Mouse (Mus musculus) kidney, embryonic 14.5 days (tissue): ENCODE results near the gene Adora2b. TPM values are rescaled to one million over a fixed set of nuclear protein-coding genes. Genes with fewer than 3 reads are reported as not detected.

ENCODE experiments used
- ATAC-seq: fragments of 200-750 bp; cut with Nextera tagmentation; 2 replicates; pipeline ENCODE4 v1.8.0; 2017; ENCODE audit warnings: moderate number of reproducible peaks, mild to moderate bottlenecking, moderate TSS enrichment, moderate library complexity; ENCODE audit not compliant: low FRiP score, low TSS enrichment
- H3K27ac ChIP-seq: fragments of 300-500 bp; sonication (generic); 2 replicates; pipeline ENCODE4 v1.5.1; 2014; ENCODE audit warnings: low read depth, mild to moderate bottlenecking, low read length, moderate library complexity, mixed read lengths
- H3K27me3 ChIP-seq: fragments of 300-500 bp; sonication (generic); 2 replicates; pipeline ENCODE4 v1.6.1; 2014; ENCODE audit warnings: mild to moderate bottlenecking, low read length; ENCODE audit not compliant: control insufficient read depth, insufficient read depth
- H3K36me3 ChIP-seq: fragments of 300-500 bp; sonication (generic); 2 replicates; pipeline ENCODE4 v1.6.1; 2014; ENCODE audit warnings: low read length, mixed read lengths; ENCODE audit not compliant: control insufficient read depth, insufficient read depth
- H3K4me1 ChIP-seq: fragments of 300-500 bp; sonication (generic); 2 replicates; pipeline ENCODE4 v1.6.1; 2014; ENCODE audit warnings: low read length, mixed read lengths; ENCODE audit not compliant: control insufficient read depth, insufficient read depth
- H3K4me2 ChIP-seq: fragments of 300-500 bp; sonication (generic); replicated peaks from 2 replicates; pipeline ENCODE4 v1.6.1; 2014; ENCODE audit warnings: low read depth, mild to moderate bottlenecking, low read length
- H3K4me3 ChIP-seq: fragments of 300-500 bp; sonication (generic); 2 replicates; pipeline ENCODE4 v1.5.1; 2014; ENCODE audit warnings: mild to moderate bottlenecking, low read length
- H3K9ac ChIP-seq: fragments of 300-500 bp; sonication (generic); 2 replicates; pipeline ENCODE4 v1.6.1; 2014; ENCODE audit warnings: low read depth, mild to moderate bottlenecking, low read length, moderate library complexity
- H3K9me3 ChIP-seq: fragments of 300-500 bp; sonication (generic); 2 replicates; pipeline ENCODE4 v1.6.1; 2016; ENCODE audit warnings: low read length; ENCODE audit not compliant: control insufficient read depth
- WGBS: fragments of 180-500 bp; shearing (Covaris S2); extraction: QIAGEN DNeasy Blood & Tissue Kit; methylation state at CpG from one replicate; pipeline ENCODE4 v1.1.7; 2014; 5-methylcytosine and 5-hydroxymethylcytosine counted together
- polyA plus RNA-seq: library from polyadenylated mRNA; unstranded; fragments of >200 nt; fragmentation: Nextera tagmentation; extraction: Ambion mirVana; gene quantifications from 2 replicates; pipeline ENCODE4 v1.2.1, GENCODE M21; 2014

The Adora2b gene
- polyA plus RNA-seq, 1 experiment from 2014 or later, result 0.97 TPM

DNA sequence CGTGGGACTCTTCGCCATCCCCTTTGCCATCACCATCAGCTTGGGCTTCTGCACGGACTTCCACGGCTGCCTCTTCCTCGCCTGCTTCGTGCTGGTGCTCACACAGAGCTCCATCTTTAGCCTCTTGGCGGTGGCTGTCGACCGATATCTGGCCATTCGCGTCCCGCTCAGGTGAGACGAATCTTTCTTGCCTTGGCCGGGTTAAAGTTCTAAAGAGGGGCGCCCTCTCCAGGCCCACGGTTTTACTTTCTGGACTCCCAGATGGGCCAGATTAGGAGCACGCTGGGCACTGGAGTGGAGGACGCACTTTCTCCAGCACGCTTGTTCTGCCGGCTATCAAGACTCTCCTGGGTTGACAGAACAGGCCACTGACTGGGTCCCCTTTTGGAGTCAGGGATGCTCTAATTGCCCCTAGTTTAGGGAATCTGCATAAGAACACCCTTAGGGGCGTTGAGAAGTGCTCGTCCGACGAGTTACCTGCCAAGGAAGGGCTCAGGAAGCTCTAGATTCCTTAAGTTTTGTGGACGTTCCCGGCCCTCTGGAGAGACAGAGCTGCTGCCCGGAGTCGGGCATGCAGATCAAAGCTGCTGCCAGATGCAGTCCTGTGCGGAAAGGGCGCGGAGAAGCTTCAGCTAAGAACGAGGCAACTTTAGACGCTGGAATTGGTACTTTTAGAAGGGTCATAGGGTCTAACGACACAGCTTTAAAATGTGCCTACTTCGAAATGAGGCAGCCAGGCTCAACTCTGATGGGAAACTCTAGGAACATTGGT is 668 bp downstream of the Adora2b start:
- Histone ChIP-seq H3K9ac (peak overlapping the region; percentile 40), H3K36me3 (no peaks in the 10 kb centered on the region), H3K27ac (no peak overlapping the region), H3K4me1 (peaks cover 3% of the 10 kb centered on the region; the same call in 1 of the 2 replicates), H3K9me3 (no peaks in the 10 kb centered on the region), H3K4me3 (peak overlapping the region; percentile 56), H3K4me2 (peak overlapping the region; percentile 99), H3K27me3 (peaks cover 22% of the 10 kb centered on the region)
- 2% methylated on average over 35 of the region's 35 CpGs for WGBS
- ATAC-seq, result peak; percentile 37; the same call in 1 of the 2 replicates

DNA sequence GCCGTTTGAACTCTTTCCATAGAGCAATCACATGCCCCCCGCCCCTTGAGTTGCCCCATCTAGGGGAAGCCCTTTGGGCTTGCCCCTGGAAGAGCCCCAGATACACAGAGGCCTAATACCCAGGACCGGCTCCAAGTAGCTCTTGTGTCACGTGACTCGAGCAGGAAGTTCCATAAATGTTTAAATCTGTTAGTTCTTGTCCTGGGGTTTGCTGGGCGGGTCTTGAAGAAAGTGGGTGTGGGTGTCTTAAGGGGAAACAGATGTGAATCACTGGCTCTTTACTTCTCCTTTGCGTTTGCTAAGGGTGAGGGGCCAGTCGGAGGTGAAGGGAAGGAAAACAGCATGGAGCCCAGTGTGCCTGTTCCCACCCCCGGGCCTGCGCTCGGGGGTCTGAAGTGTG is 2.3 kb downstream of the Adora2b start:
- no peak for ATAC-seq
- Histone ChIP-seq H3K9me3 (no peaks in the 10 kb centered on the region), H3K27me3 (peaks cover 22% of the 10 kb centered on the region), H3K27ac (no peak overlapping the region), H3K4me2 (no peak overlapping the region), H3K36me3 (no peaks in the 10 kb centered on the region), H3K9ac (no peak overlapping the region), H3K4me3 (no peak overlapping the region), H3K4me1 (peaks cover 3% of the 10 kb centered on the region; the same call in 1 of the 2 replicates)
- WGBS, result 54% methylated on average over 11 of the region's 11 CpGs

DNA sequence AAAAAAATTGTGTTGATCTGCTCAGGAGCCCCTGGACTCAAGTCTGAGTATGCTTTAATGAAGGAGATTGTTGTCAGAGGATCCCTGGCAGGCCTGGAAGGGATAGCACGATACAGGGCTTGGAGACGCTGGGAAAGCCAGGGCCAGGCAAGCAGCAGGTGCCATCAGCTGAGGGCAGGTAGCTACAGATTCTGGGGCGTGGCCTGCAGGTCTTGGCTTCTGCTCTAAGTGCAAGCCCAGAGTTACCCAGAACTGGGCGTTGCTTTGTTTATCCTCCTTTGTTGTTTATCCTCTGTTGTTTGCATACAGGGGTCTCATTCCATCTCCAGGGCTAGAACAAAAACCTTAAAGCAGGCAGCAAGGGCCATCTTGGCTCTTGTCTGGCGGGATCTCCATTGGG is 4.6 kb downstream of the Adora2b start:
- Histone ChIP-seq H3K4me2 (no peak overlapping the region), H3K27me3 (peaks cover 20% of the 10 kb centered on the region), H3K4me3 (no peak overlapping the region), H3K27ac (no peak overlapping the region), H3K9ac (no peak overlapping the region), H3K4me1 (peaks cover 3% of the 10 kb centered on the region; the same call in 1 of the 2 replicates), H3K9me3 (no peaks in the 10 kb centered on the region), H3K36me3 (no peaks in the 10 kb centered on the region)
- ATAC-seq, result no peak
- 80% methylated on average over 5 of the region's 5 CpGs for WGBS

DNA sequence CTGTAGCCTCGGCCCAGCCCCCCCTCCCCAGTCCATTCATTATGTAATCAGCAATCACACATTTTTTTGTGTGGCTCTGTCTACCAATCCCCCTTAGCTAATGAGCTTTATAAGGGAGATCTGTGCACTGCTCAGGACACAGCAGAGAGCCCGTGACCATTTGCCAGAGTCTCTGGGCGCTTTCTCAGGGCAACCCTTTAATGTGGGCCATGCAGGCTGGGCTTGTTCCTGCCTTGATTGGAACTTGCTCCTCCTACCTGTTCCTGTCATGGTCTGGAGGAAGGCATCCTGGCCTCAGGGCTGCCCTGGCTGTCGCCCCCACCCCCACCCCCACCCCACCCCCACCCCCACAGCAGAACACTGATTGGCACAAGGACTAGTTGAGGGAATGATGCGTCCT is 10.4 kb downstream of the Adora2b start:
- Histone ChIP-seq H3K4me2 (no peak overlapping the region), H3K27ac (no peak overlapping the region), H3K27me3 (no peaks in the 10 kb centered on the region), H3K9me3 (no peaks in the 10 kb centered on the region), H3K4me3 (no peak overlapping the region), H3K9ac (no peak overlapping the region), H3K4me1 (0 out of 2 replicates have a peak, but pooled peaks cover 5% of the 10 kb centered on the region), H3K36me3 (no peaks in the 10 kb centered on the region)
- ATAC-seq, result 0 out of 2 replicates have a peak, but pooled peaks have one; percentile 48
- 36% methylated on average over 5 of the region's 5 CpGs for WGBS

DNA sequence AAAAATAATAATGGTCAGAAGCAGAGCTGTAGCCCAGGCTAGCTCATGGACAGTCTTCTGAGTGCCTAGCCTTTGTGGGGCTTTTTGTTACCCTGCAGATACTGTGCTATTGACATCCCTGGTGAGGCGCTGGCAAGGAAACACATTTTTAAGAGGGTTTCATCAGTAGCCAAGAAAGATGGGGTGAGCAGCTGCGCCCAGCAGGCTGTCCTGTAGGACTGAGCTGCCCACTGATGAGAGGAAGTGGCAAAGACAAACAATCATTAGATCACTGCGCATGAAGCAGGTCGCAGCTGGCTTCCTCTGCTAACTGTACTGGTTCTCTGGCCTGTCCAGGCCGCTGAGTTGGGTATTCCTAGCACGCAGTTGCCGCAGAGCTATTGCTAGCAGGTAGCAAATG is 14.8 kb downstream of the Adora2b start:
- Histone ChIP-seq H3K27ac (no peak overlapping the region), H3K9ac (no peak overlapping the region), H3K4me1 (0 out of 2 replicates have a peak, but pooled peaks cover 5% of the 10 kb centered on the region), H3K9me3 (no peaks in the 10 kb centered on the region), H3K27me3 (no peaks in the 10 kb centered on the region), H3K36me3 (no peaks in the 10 kb centered on the region), H3K4me2 (no peak overlapping the region), H3K4me3 (no peak overlapping the region)
- ATAC-seq, result no peak
- WGBS, result 75% methylated on average over 7 of the region's 7 CpGs

DNA sequence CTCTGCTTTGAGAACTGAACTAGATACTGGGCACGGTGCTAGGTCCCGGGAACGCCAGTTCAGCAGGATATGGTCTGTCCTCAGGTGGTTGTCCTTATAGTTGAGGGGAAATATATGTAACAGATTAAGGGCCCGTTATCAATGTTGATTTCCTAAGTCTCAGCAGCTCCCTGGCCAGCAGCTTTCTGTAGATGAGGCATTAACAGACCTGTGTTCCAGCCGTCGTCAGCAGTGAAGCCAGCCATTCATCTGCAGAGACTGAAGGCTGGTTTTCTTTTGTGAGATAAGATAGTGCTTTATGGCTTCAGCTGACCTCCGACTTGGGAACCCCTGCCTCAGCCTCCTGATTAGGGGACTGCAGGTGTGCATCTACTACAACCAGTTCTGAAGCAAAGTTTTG is 15.2 kb downstream of the Adora2b start:
- no peaks in the 10 kb centered on the region for H3K36me3 ChIP-seq
- H3K27me3 ChIP-seq, result no peaks in the 10 kb centered on the region
- 0 out of 2 replicates have a peak, but pooled peaks cover 5% of the 10 kb centered on the region for H3K4me1 ChIP-seq
- 75% methylated on average over 7 of the region's 7 CpGs for WGBS
- H3K27ac ChIP-seq, result no peak overlapping the region
- H3K9ac ChIP-seq, result no peak overlapping the region
- no peak overlapping the region for H3K4me2 ChIP-seq
- ATAC-seq, result no peak
- no peaks in the 10 kb centered on the region for H3K9me3 ChIP-seq
- H3K4me3 ChIP-seq, result no peak overlapping the region

DNA sequence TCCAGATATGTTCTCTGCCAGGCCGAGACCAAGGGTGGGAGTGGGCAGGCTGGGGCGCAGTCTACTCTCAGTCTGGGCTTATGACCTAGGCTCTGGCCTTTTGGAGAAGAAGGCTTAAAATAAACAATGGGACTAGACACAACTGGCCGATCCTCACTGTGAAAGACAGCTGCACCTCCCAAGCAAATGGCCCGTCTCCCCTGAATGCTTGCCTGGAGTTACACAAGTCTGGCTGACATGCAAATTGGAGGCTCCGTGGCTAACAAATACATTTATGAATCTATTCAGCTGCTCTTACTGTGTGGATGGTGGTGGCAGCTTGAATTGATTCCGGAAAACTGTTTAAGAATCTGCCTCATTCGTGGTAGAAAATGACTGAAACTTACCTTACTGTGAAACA is 16.9 kb downstream of the Adora2b start:
- Histone ChIP-seq H3K27ac (no peak overlapping the region), H3K4me1 (peaks cover 3% of the 10 kb centered on the region; the same call in 1 of the 2 replicates), H3K9me3 (no peaks in the 10 kb centered on the region), H3K4me2 (no peak overlapping the region), H3K36me3 (no peaks in the 10 kb centered on the region), H3K4me3 (no peak overlapping the region), H3K27me3 (no peaks in the 10 kb centered on the region), H3K9ac (no peak overlapping the region)
- WGBS, result 74% methylated on average over 7 of the region's 7 CpGs
- no peak for ATAC-seq

DNA sequence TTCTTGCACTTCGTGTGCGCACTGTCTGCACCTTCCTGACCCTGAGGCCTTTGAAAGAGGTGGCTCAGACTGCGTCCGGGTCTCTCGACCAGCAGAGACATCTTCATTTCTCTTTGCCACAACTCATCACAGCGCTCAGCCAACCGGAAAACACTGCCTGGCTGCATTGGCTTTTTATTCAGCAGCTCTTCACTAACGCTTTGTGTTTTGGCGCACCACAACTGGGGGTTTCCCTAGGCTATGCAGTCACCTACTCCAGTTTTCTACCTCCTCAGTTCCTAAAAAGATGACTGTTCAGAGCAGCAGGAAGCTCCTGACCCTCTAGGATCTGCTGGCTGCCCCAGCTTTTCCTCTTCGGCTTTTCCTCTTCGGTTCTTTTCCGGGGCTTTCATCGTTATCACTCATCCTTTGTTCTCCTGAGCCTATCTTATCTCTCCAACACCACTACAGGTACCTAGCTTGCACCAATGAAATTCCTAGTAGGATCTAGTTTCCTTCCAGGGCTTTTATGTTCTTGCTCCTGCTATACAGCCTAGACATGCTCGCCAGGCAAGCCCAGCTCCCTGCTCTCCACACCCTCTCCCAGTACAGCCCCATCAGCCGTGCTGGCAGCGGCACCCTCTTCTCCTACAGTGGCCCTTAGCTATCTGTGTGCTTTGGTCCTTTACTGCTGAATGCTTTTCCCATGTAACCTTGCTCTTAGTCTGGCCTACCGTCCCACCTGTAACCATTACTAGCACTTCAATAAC is 17.9 kb downstream of the Adora2b start:
- H3K27ac ChIP-seq, result no peak overlapping the region
- no peak overlapping the region for H3K4me2 ChIP-seq
- no peak overlapping the region for H3K9ac ChIP-seq
- WGBS, result 62% methylated on average over 17 of the region's 17 CpGs
- H3K9me3 ChIP-seq, result no peaks in the 10 kb centered on the region
- no peak overlapping the region for H3K4me3 ChIP-seq
- H3K27me3 ChIP-seq, result no peaks in the 10 kb centered on the region
- no peaks in the 10 kb centered on the region for H3K36me3 ChIP-seq
- H3K4me1 ChIP-seq, result peaks cover 3% of the 10 kb centered on the region; the same call in 1 of the 2 replicates
- no peak for ATAC-seq

DNA sequence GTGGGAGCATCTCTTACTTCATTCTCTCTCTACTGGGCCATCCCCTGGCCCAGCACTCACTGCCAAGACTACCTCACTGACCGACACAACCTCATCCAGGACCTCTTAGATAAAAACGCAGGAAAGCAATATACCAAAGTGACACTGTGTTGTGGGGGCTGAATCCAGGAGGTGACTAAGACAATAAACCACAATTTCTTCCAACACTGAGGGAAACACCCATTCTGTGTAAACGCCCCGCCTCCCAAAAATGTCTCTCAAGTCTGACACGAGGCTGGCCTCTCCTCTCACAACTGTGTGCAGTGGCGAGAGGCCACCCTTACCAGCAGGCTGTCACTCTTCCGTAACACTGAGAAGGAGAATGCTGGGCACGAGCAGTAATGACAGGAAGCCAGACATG is 19.6 kb downstream of the Adora2b start:
- H3K36me3 ChIP-seq, result no peaks in the 10 kb centered on the region
- 50% methylated on average over 8 of the region's 8 CpGs for WGBS
- no peak overlapping the region for H3K27ac ChIP-seq
- H3K4me2 ChIP-seq, result no peak overlapping the region
- ATAC-seq, result no peak
- H3K4me1 ChIP-seq, result peaks cover 3% of the 10 kb centered on the region; the same call in 1 of the 2 replicates
- H3K9ac ChIP-seq, result no peak overlapping the region
- no peaks in the 10 kb centered on the region for H3K9me3 ChIP-seq
- no peaks in the 10 kb centered on the region for H3K27me3 ChIP-seq
- H3K4me3 ChIP-seq, result no peak overlapping the region
